Mouse (Mus musculus) cerebellum, adult 2 months (tissue): ENCODE data around the gene Lrba. TPM values are rescaled to one million over a fixed set of nuclear protein-coding genes. Genes with fewer than 3 reads are reported as not detected.

Experiments used
- DNase-seq, 2 experiments: peaks; one replicate each; pipeline ENCODE4 v3.0.0; 2021
- H3K27ac ChIP-seq: fragments of 200-500 bp; 2 replicates; pipeline ENCODE4 v1.5.1; 2012; ENCODE audit warnings: low read length, control low read depth, inconsistent platforms; ENCODE audit not compliant: insufficient read depth
- H3K27me3 ChIP-seq: fragments of 200-500 bp; 2 replicates; pipeline ENCODE4 v1.6.1; 2012; ENCODE audit warnings: inconsistent platforms, mild to moderate bottlenecking, low read length, moderate library complexity; ENCODE audit not compliant: control insufficient read depth, insufficient read depth
- H3K4me1 ChIP-seq: fragments of 200-500 bp; 2 replicates; pipeline ENCODE4 v1.6.1; 2011; ENCODE audit warnings: low read length; ENCODE audit not compliant: control insufficient read depth, insufficient read depth
- H3K4me3 ChIP-seq: fragments of 200-500 bp; replicated peaks from 2 replicates; pipeline ENCODE3; 2011; ENCODE audit warnings: mild to moderate bottlenecking, low read depth, low read length, control low read depth; ENCODE audit not compliant: insufficient read depth
- CTCF ChIP-seq: fragments of 200-500 bp; IDR thresholded peaks from 2 replicates; pipeline ENCODE4 v1.5.1; 2011; ENCODE audit warnings: low read depth, mild to moderate bottlenecking, control low read depth, low read length, moderate library complexity, borderline replicate concordance; ENCODE audit not compliant: insufficient read depth
- POLR2A ChIP-seq: fragments of 200-500 bp; IDR thresholded peaks from 2 replicates; pipeline ENCODE4 v1.6.1; 2011; ENCODE audit warnings: low read length, control low read depth, borderline replicate concordance; ENCODE audit not compliant: insufficient read depth
- WGBS: fragments of 180-500 bp; shearing (Covaris S2); methylation state at CpG from one replicate; pipeline ENCODE4 v1.1.7; 2018; 5-methylcytosine and 5-hydroxymethylcytosine counted together
- polyA plus RNA-seq: library from polyadenylated mRNA; depleted of rRNA; stranded (reverse); fragments of >200 nt; gene quantifications from 2 replicates; pipeline ENCODE4 v1.2.3, GENCODE M21; 2012

The Lrba gene
- polyA plus RNA-seq, 1 experiment: 18.9 TPM

- TF ChIP-seq POLR2A: no peak
- no peak for TF ChIP-seq CTCF
- 83% methylated on average over 2 of the region's 2 CpGs for WGBS
- no peak overlapping the region for H3K4me3 ChIP-seq
- DNase-seq: no peak
- H3K27ac ChIP-seq: no peak overlapping the region
- H3K4me1 ChIP-seq: no peaks in the 10 kb centered on the region
- H3K27me3 ChIP-seq: no peaks in the 10 kb centered on the region
These were observed 422.3 kb downstream of the Lrba start for GRCm38 (mm10) chr3:86646771-86647170.

- TF ChIP-seq CTCF (no peak), POLR2A (no peak)
- 61% methylated on average over 3 of the region's 3 CpGs for WGBS
- H3K27me3 ChIP-seq: no peaks in the 10 kb centered on the region
These were observed 426.5 kb downstream of the Lrba start for GRCm38 (mm10) chr3:86651006-86651405.

GRCm38 (mm10) chr3:86659326-86659725 is 434.8 kb downstream of the Lrba start:
- DNase-seq: no peak
- H3K27ac ChIP-seq: no peak overlapping the region
- H3K4me1 ChIP-seq: no peaks in the 10 kb centered on the region
- TF ChIP-seq POLR2A: no peak
- TF ChIP-seq CTCF: no peak
- WGBS: 77% methylated on average over 5 of the region's 5 CpGs
- H3K4me3 ChIP-seq: no peak overlapping the region
- H3K27me3 ChIP-seq: no peaks in the 10 kb centered on the region

More at GRCm38 (mm10) chr3:86651006-86651405, 426.5 kb downstream of the Lrba start:
- no peak overlapping the region for H3K4me3 ChIP-seq
- no peak overlapping the region for H3K27ac ChIP-seq
- H3K4me1 ChIP-seq: no peaks in the 10 kb centered on the region
- DNase-seq: no peak

GRCm38 (mm10) chr3:86664399-86664798 is 439.9 kb downstream of the Lrba start:
- H3K4me1 ChIP-seq: no peaks in the 10 kb centered on the region
- WGBS: 28% methylated on average over 3 of the region's 3 CpGs
- TF ChIP-seq POLR2A (no peak), CTCF (no peak)
- no peak overlapping the region for H3K27ac ChIP-seq
- H3K4me3 ChIP-seq: no peak overlapping the region
- DNase-seq: no peak
- no peaks in the 10 kb centered on the region for H3K27me3 ChIP-seq

- 39% methylated on average over 8 of the region's 8 CpGs for WGBS
- no peak for DNase-seq
- Histone ChIP-seq H3K27me3 (no peaks in the 10 kb centered on the region), H3K27ac (no peak overlapping the region), H3K4me3 (no peak overlapping the region), H3K4me1 (no peaks in the 10 kb centered on the region)
- TF ChIP-seq POLR2A (no peak), CTCF (no peak)
These were observed 443.7 kb downstream of the Lrba start for GRCm38 (mm10) chr3:86668146-86668545.

GRCm38 (mm10) chr3:86677573-86678155 is 453.2 kb downstream of the Lrba start:
- no peak for DNase-seq
- no peak overlapping the region for H3K4me3 ChIP-seq
- H3K27me3 ChIP-seq: no peaks in the 10 kb centered on the region
- TF ChIP-seq CTCF (no peak), POLR2A (no peak)
- no peak overlapping the region for H3K27ac ChIP-seq
- 70% methylated on average over 2 of the region's 2 CpGs for WGBS
- H3K4me1 ChIP-seq: no peaks in the 10 kb centered on the region

GRCm38 (mm10) chr3:86687571-86688209 is 463.2 kb downstream of the Lrba start:
- Histone ChIP-seq H3K27me3 (no peaks in the 10 kb centered on the region), H3K4me3 (no peak overlapping the region), H3K4me1 (peaks cover 5% of the 10 kb centered on the region; the same call in 1 of the 2 replicates), H3K27ac (no peak overlapping the region)
- DNase-seq: peak; percentile 22 to 36
- 37% methylated on average over 7 of the region's 7 CpGs for WGBS
- TF ChIP-seq CTCF (no peak), POLR2A (no peak)

GRCm38 (mm10) chr3:86688438-86688837 is 464.0 kb downstream of the Lrba start:
- WGBS: 43% methylated on average over 1 of the region's 1 CpGs
- no peak overlapping the region for H3K4me3 ChIP-seq
- peak in 1 of 2 experiments; percentile 7 for DNase-seq
- peaks cover 5% of the 10 kb centered on the region; the same call in 1 of the 2 replicates for H3K4me1 ChIP-seq
- no peak overlapping the region for H3K27ac ChIP-seq
- H3K27me3 ChIP-seq: no peaks in the 10 kb centered on the region
- no peak for TF ChIP-seq CTCF
- TF ChIP-seq POLR2A: no peak
